Mouse (Mus musculus) A20 (cell line): ENCODE measurements around the gene Gpt2.

Experiments
- DNase-seq: peaks from one replicate; pipeline ENCODE4 v3.0.0-alpha.2; 2011; ENCODE audit warnings: low read depth, low spot score

The Gpt2 gene

DNA sequence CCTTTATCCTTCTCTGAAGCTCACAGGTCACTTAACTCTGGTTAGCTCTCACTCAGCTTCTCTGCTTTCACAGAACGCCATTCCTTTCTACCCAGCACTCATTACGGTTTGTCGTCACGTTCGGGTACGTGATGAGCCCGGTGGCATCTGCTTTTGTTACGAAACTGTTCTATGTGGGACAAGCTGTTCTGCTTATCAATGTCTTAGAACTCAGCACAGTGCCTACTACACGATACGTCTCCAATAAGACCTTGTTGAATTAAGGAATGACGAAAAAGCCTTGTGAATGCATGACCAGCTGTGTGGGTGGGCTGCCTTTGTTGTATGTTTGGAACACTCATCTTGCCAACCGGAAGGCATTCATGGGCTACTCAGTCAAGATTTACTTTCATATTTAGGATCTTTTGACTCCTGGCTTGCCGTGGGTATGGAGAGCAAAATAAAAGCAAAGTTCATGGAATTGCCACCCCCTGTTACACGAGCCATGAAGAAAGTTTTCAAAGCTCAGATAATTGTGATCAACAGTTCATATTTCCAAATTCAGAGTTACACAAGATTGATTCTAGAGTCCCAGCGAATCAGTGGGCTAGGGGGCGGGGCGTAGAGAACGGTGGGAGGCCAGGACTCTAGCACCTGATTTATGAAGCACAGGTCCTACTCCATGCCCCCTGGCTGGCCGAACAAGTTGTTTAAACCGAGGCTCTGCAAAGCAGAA is 4.3 kb upstream of the Gpt2 start:
- no peak for DNase-seq

DNA sequence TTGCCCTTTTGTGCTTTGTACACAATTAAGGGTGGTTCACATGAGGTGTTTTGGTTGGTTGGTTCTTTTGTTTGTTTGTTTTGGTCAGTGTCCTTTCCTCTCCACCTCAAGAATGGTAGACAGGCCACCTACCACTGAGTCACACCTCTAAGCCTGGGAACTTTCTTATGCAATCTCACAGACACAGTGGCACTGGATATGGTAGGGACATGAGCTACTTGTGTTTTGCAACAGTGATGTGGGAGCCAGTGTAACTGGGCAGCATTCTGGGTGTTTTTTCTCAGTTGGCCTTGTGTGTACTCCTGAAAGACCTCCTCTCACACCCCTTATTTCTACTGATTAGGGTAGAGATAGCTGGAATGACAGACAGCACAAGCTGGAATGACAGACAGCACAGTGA is 3.7 kb upstream of the Gpt2 start:
- no peak for DNase-seq

DNA sequence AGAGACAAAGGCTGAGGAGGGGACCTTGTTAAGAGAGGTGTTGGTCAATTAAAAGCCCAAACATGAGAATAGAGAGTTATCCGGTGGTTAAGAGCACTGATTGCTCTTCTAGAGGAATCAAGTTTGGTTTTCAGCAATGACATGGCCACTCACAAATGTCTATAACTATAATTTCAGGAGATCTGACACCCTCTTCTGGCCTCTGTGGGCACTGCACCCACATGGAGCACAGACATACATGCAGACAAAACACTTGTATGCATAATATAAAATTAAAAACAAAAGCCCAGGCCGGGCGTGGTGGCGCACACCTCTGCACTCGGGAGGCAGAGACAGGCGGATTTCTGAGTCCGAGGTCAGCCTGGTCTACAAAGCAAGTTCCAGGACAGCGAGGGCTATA is 2.8 kb upstream of the Gpt2 start:
- DNase-seq, result no peak

DNA sequence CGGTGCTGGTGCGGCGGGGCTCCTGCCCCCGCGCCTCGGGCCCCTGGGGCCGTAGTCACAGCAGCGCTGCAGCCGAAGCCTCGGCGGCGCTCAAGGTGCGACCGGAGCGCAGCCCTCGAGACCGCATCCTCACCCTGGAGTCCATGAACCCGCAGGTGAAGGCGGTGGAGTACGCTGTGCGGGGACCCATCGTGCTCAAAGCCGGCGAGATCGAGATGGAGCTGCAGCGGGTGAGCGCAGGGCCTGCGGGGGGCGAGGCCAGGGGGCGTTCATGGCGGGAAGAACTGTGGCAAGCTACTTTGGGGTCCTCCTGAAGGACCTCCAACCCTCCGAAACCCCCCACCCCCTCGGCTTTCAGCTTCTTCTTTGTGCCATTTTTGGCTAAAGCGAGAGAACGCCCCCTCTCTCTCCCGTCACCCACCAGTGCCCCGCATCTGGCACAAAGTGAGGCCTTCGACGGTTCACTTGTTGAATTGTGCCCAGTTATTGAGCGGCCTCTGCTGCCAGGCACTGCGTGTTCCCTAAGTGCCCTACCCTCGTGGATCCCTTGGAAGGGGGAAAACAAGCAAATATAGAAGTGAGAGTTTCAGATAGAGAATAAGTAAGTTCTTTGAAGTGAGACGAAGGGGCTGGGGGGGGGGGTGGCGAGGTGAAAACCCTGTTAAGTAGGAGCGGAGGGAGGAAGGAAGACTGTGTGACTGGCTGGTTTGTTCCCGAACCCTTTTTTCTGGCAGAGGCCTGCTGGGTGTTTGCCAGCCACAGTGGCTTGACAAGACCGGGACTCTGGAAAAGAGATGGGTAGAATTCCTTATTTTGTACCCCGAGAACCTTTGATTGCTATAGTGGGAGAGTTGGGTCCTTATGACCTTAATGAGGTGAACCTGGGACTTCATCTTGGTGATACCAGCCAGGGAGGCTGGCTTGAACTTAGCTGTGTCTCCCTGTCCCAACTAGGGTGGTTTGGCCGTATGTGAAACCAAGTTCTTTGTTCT is 860 bp downstream of the Gpt2 start:
- DNase-seq, result peak; percentile 64

DNA sequence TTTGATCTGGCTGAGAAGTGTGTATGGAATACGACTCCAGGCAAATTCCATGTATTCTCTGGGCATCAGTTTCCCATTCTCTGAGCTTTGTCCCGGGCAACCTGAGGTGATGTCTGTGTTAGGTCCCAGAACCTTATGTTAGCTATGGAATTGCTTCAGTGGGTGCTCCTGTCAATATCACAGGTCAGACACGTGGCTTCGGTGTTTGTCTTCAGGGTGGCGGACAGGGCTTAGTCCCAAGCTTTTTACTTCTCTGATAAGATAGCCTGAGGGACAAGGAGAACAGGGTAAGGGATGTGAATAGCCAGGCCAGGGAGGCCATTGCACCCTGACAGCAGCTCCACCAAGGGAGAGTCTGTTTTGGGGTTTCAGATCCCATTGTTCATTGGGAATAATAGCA is 3.7 kb downstream of the Gpt2 start:
- no peak for DNase-seq

DNA sequence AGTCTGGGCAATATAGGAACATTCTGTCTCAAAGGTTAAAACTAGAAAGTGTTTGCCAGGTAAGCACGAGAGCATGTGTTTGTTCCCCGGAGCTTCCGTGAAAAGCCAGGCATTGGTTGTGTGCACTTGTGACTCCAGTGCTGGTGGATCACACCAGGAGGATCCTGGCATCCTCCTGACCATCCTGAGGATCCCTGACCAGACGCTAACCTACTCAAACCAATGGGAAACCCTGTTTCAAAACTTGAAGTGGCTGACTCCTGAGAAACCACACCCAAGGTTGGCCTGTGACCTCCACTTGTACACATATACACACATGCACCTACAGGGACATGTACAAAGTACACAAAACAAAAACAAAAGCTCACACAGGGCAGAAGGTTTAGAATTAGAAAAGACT is 4.4 kb downstream of the Gpt2 start:
- DNase-seq, result no peak

DNA sequence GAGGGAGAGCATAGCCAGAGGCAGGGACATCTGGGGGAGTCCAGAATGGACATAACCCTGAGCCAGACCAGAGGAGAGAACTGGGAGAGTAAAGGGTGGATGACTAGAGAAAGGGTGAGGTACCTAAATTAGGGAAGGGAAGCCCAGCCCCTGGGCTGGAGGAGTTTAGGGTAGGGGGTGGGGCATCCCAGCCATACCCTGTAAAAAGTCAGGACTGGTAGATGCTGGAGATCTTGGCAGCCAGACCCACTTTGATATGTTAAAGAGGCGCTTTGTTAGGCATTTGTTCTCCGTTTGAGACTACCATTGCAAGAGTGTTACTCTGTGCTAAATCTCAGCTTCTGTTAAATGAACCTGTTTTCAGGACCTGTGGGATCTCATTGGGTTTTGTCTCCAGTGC is 6.2 kb downstream of the Gpt2 start:
- DNase-seq, result no peak

DNA sequence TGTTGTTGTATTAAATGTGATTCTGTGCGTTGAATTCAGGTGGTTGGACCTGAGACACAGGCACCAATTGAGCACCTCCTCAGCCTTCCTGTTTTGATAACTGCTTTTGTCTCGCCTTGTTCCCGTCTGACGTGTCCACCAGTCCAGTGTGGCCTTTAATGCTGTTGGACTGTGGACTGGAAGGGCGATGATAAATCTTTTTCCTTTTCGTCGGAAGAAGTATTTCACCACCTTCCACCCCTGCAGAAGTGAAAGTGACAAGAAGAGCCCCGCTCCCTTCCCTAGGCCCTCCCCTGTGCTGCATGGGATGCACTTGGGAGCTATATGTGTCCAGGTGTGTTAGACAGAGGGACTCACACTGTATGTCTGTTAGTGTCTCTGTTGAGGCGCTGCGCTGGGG is 8.1 kb downstream of the Gpt2 start:
- no peak for DNase-seq

DNA sequence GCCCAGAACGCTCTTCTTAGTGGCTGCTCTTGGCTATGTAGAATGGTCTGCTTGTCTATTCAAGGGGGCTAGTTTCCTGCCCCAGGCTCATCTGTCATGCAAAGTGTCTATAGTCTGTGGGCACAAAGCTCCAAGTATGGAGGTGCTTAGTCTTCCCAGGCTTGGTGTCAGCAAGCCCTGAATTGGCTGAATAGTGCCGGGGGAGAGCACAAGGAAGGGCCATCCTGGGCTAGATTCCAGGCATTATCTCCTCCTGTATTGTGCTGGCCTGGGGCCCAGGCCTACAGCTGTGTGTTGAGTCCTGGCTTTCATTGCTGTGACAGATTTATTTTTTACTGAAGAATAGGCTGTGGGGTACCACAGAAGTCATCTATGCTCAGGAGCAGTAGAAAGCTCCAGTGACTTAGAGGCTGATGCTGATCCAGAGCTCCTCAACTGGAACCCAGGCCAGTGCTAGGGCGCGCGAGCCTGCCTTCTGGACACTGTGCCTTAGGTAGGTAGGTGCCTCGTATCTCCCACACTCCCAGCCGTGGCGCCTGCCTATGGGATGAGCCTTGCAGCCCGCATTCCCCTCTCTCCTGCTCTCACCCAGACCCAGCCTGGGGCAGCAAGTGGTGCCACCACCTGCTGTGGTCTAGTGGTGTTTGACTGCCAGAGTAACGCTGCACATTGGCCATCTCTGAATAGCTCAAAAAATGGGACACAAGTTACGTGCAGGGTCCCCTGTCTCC is 8.7 kb downstream of the Gpt2 start:
- no peak for DNase-seq

DNA sequence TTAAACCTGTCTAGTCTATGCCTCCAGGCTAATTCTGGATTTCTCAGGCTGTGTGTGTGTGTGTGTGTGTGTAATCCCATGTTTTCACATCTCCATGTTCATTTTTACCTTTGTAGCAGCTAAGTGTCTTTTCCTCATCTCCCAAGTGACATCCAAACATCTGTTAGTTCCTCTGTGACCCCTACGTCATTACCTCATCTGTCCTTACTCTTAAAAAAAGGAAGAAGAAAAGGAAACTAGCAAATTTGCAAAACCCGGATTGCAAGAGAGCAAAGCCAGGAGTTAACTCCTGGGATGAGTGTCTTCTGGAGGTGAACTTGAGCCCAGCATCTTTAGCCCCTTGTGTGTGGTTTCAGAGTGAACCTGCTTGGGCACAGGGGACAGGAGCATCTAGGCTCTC is 10.0 kb downstream of the Gpt2 start:
- DNase-seq, result no peak

DNA sequence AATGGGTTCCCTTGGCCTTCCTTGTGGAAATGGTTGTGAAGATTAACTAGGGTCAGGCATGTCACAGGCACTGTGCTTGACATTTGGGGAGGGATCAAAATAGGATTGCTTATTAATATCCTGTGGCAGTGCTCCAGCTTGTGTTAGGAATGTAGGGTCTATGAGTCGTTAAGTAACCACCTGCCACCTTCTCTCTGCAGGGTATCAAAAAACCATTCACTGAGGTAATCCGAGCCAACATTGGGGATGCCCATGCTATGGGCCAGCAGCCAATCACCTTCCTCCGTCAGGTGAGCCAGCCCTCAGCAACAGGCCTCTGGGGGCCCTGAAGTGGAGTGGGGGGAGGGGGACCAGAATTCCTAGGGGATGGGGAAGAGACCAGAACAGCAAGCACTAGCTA is 10.7 kb downstream of the Gpt2 start:
- DNase-seq, result no peak

DNA sequence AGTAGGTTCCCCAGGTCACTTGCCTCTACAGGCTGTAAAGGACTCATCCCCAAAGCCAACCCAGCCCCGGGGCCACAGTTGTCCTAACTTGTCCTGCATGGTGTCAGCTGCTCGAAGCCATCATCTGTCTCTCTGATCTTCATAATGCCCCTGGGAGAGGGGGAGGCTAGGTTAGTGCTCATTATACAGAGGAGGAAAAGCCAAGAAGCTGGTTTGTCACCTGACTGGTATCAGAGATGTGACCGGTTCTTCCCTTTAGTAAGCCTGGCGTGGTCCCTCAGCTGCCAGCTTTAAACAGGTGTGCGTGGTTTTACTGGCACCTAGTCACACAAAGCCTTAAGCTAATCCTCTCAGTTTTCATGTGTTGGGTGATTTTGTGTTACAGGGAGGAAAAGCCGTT is 12.3 kb downstream of the Gpt2 start:
- DNase-seq, result no peak

DNA sequence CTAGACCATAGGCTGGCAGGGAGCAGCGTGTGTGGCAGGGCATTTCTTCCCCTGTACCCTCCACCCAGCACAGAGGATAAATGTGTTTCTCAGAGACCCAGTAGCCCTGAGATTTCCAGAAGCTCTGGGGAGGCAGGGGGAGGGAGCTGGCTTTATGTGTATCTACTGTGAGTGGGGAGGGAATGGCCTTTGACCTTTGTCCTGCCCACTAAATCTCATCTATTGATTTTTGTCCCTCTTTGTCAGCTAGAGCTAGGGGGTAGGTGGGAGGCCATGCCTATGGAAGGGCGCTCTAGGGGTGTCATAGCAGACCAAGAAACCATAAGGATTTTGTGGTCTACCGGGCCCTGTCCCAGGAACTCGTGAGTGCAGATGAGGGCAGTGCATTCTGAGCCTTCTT is 14.2 kb downstream of the Gpt2 start:
- no peak for DNase-seq

DNA sequence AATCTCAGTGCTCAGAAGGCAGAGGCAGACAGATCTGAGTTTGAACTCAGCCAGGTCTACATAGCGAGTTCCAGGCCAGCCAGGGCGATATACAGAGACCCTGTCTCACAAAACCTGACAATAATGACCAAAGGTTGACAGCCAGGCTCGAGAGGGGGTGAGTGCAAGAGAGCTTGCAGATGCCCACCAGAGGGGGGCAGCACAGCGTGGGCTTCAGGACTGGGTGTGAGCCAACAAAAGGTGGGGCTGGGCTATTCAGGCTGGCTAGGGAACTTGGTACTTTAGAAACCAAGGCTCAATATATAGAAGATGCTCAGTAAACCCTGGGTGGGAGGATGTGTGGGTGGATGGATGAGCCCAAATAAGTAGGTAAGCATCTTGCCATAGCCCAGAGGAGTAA is 16.3 kb downstream of the Gpt2 start:
- DNase-seq, result no peak

DNA sequence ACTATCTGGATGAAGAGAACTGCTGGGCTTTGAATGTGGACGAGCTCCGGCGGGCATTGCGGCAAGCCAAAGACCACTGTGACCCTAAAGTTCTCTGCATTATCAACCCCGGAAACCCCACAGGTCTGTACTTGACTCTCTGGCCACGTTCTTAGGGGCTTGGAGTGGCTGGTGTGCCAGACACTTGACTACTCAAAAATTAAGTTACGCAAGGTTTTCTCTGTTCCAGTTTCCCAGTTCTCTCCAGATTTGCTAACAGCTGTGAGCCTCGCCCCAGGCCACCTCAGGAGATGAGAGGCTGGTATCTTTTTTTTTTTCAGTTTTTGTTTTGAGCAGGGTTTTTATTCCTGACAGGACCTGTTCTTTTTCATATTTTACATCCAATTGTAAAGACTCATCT is 19.9 kb downstream of the Gpt2 start:
- no peak for DNase-seq

DNA sequence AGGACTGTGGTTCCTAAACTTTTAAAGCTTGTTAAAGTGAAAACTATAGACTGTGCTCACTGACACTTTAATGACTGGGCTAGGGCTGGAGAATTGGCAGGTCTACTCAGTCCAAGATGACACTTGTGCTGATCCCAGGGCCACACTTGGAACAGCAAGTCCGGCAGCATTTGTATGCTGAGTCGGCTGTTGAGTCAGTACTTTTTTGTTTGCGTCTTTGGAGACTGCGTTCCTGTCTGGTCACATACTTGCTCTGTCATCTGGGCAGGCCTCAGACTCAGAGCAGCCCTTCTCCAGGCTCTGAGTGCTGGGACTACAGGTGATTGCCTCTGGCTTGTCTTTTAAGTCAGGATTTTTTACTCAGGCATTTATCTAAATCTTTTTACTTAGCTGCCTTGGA is 20.9 kb downstream of the Gpt2 start:
- no peak for DNase-seq

DNA sequence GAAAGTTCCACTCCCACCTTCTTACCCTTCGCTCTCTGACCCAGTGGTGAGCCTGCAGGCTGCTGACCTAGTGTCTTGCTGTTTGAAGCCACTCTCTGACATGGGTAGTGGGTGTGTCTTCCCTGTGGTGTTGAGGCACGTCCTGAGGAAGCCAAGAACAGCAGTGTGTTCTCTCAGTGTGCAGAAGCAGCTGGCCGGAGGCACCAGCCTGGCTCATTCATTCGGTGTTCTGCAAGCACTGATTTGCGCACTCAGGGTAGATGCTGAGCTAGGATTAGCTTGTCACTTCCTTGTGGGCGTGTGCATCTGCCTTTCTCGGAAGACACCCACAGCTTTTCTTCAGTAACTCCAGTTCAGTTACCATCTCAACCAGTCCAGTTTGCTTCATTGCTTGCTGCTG is 23.0 kb downstream of the Gpt2 start:
- no peak for DNase-seq

DNA sequence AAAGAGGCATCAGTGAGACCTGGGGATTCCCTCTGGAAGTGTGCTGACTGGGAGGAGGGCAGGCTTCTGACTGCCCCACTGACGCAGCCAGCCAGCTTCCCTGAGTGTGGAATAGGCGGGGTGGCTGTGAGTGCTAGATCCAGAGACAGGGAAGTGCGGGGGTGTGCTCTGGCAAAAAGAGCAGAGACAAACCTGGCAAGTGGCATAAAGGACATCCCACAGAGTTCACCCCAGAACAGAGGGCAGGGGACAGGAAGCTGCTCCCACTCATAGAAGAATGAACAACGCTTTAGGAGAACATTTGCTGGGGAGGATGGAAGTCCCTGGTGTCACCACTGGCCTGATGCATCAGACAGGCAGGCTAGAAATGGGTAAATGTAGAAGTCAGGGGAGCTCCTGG is 25.0 kb downstream of the Gpt2 start:
- DNase-seq, result no peak

DNA sequence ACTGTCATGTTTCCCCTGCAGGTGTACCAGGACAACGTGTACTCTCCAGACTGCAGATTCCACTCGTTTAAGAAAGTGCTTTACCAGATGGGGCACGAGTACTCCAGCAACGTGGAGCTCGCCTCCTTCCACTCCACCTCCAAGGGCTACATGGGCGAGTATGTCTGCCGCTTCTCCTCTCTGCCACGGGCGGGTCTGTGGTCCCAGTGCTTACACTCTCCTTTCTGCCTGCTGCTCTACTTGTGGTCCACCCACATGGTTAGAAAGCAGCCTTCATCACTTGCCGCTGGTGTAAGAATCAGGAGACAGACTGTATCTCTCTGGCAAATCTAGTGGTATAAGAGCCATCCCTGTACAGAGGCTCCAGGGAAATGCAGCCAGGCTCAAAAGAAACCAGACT is 25.6 kb downstream of the Gpt2 start:
- no peak for DNase-seq

DNA sequence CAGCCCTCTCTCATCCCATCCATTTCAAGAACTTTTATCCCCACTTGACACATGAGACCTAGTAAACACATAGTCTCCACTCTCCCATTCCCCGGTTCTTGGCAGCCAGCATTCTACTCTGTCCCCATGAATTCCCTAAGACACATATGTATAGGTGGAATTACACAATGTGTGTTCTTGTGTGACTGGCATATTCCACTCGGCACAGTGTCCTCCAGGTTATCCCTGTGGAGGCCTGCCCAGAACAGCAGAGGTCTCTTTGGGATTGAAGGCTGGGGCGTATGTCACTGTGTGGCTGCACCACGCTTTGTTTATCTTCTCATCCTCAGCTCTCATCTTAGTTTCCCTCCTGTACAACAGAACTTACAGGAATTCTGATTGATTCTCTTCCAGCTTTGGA is 28.2 kb downstream of the Gpt2 start:
- no peak for DNase-seq

DNA sequence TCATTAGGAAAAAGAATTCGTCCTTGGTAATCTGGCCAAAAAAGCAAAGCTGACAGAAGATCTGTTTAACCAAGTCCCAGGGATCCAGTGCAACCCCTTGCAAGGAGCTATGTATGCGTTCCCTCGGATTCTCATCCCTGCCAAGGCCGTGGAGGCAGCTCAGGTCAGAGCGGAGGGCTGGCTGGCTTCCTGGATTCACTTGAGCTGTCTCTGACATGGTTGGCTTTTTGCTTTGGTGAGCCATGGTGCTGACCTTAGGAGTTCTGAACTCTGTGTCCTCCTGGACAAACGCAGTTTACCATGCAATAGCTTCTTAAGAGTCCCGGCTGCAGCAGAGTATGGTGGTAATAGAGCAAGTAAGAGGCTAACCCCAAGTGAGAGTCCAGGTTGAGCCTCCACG is 29.0 kb downstream of the Gpt2 start:
- DNase-seq, result no peak

DNA sequence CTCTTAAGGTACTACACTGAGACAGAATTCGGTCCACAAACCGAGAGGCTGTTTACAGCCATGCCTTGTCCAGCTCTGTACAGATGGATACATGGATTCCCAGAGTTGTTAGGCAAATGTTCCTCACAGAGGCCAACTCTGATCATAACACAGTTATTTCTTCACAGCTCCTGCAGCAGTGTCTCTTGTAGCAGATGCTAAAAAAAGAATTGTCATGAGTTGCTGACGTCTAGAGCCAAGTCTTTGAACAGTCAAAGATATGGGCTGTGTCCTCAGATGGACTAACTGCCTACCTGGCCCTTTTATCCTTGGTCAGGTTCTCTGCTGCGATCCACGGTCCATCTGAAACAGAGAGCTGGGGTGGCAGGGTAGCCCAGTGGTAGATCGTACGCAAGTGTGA is 31.7 kb downstream of the Gpt2 start:
- no peak for DNase-seq
